Mouse (Mus musculus): ENCODE data around the gene Sele.

Sele gene

DNA sequence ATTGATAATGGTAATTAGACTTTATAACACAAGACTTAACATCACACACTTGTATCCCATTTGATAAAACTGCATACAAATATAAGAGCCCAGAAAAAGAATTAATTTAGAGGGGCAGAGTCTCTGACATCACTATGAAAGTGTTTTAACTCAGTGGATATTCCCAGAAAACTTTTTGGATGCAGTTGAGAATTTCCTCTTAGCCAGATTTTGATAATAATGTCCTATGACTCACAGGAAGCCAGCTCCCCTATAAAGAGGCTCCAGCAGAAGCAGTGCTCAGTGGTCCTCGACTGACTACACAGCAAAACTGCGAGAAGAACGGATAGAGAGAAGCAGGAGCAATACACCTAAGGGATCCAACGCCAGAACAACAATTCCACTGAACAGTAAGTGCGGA is at the start of gene Sele:
Sele (plus strand) TSS at position 301 of the 400 bp plus-strand sequence.
- no peak for DNase-seq

DNA sequence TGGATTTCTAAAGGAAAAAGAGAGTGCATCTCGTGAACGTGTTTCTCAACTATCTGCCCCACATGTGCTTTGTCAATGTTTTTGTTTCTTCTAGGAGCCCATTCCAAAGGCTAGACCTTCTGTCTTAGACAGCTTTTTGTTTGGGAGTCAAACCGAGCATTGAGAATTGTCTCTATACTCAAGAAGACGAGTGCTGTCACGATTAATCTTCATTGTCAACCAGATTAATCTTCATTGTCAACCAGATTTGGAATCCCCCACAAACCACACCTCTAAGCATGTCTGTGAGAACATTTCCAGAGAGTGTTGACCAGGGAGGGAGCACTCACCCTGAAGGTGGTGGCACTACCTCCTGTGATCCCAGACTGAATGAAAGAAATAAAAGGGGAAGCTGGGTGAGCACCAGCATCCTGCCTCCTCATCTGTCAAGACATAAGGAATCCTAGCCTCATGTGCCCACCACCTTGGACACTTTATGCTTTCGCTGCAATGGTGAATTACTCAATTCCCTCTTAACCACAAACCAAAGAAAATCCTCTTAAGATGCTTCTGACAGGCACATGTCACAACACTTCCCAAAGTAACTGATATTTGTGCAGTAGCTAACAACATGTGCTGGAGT is 46.1 kb upstream of the Sele start:
- DNase-seq: no peak

DNA sequence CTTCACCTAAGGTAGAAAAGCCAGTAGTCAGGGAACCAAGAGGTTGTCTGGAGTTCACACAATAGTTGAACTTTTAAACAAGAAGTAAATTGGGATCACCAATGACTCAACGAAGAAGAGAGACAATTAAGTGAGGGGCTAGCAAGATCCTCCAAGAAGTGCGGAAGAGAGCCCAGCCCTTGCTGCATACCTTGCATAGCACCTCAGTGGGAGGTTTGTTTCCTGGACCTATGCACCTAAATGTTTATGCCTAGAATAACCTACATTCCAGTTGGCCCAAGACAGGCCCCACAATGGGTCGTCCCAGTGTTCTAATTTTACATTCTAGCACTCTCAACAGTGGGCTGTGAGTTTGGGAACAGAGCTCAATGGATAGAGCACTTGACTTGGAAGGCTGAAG is 43.7 kb upstream of the Sele start:
- DNase-seq: no peak

DNA sequence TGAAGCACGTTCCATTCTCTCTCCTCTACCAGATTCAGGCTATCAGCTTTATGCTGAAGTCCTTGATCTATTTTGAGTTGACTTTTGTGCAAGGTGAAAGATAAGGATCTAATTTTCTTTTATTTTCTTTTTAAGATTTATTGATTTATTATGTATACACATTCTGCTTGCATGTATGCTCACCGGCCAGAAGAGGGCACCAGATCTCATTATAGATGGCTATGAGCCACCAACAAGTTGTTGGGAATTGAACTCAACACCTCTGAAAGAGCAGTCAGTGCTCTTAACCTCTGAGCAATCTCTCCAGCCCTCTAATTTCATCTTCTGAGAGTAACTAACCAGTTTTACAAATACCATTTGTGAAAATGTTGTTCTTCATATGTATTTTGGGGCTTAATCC is 38.8 kb upstream of the Sele start:
- peak; percentile 55 for DNase-seq

DNA sequence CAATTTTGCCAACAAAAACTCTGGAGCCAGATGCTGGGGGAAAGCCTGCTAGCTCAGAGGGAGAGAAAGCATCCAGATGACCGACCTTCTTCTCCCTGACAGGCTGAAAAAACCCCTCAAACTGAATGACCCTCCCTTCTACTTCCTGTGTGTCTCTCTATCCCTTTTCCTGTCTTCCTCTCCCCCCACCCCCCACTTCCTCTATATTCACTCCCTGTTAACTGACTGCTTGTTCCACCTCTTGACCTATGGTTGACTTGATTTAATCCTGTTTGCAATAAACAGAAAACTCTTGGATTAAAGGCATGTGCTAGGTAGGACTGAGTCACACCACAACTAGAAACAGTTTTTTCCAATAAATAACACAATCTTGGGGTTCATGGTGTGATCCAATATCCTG is 33.4 kb upstream of the Sele start:
- DNase-seq: peak; percentile 36

DNA sequence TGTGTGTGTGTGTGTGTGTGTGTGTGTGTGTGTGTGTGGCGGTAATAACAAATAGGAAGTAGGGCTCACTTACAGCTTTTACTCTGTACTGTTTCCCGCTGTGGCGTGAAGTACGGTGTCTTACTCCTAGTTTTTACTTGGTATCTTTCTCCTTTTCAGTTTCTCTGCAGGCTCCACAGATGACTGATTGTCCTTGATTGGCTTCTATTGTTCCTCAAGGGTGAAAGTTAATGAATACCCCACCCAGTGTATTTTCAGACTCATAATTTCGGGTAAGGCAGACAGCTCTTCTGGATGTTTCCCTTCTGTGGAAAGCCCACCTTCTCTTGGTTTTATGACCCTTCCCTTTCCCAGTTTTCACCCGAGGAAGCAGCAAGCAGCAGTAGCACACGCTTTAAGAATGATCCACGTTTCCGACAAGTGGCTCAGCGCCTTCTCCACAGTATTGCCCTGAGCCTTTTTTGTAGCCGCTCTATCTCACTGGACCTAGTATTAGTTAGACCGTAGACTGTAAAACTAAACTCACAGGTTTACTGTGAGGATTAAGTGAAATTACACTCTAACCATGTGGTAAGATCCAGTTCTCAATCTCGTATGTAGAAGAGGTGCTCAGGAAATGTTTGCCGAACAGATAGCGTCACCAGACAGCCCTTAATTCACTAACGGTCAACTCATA is 29.7 kb upstream of the Sele start:
- no peak for DNase-seq

DNA sequence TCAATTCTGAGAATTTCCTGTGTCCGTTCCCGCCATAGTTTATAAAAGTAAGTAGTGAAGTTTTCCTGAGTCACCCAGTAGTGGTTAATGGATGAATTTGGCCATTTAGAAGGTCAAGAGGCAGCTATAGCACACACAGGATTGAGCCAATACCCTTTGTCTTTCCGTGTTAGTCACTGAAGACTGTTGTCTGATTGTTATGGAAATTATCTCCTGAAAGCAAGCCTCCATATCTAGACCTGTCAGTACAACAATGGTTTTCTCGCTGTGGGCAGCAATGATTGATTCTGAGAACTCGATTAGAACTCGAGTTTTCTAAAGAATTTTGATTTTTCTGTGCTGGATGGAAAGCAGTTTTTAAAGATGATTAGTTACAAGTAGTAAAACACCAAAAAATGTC is 28.2 kb upstream of the Sele start:
- DNase-seq: peak; percentile 48

DNA sequence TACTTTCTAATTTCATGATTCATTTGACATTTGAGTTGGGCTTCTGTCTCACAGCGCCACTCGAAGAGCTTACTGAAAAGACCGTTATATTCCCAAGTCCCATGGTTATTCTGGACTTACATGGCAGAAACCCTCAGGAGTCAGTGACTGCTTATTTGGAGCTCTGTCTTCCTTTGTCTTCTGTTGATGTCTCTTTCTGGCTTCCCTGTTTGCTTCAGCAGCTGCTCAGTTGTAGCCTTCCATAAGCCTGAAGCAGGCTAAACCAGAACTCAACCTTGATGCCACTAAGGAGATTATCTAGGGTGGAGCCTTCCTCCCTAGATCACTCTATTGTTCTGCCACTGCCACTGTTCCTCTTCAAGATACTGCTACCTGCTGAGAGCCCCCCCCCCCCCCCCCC is 27.3 kb upstream of the Sele start:
- peak; percentile 27 for DNase-seq

DNA sequence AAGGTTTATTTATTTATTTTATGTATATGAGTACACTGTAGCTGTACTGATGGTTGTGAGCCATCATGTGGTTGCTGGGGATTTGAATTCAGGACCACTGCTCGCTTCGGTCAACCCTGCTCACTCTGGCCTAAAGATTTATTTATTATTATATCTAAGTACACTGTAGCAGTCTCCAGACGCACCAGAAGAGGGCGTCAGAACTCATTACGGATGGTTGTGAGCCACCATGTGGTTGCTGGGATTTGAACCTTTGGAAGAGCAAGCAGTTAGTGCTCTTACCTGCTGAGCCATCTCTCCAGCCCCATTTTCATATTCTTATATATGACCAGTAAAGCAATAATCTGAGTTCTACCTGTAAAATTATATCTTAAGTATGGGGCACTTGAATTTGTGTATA is 25.9 kb upstream of the Sele start:
- DNase-seq: peak; percentile 71

DNA sequence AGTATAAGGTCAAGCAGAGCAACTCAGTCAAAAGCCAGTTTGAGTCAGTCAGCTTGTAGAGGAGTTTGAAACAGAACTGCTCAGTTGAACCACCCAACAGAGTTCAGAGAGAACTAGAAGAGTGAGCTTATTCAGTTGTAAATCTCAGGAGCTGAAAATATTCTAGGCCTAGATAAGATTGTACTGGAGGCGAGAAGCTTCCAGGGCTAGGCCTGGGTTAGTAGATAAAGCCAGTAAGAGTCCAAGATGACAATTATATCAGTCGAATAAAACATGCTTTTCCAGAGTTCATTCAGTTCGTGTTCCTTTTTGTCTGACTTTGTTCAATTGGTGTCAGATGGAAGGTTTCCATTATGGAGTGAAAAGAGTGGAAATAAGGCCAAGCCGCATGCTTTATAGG is 22.3 kb upstream of the Sele start:
- peak; percentile 25 for DNase-seq

DNA sequence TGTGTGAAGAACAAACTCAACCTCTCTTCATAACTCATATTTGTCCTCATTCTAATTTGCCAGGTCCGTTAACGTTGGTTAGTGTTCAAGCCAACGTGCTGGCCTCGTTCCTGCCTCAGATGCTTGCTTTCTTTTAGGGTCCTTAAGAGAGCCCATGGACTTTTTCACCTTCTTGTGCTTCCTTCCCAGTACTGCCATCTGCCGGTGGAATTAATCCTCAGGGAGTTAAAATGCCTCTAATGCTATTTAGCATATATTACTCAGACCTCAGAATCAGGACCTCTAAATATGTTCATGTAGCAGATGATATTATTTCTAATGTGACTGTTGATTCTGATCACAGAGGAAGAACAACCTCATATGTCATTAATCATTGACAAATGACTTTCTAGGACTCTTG is 20.6 kb upstream of the Sele start:
- peak; percentile 25 for DNase-seq

DNA sequence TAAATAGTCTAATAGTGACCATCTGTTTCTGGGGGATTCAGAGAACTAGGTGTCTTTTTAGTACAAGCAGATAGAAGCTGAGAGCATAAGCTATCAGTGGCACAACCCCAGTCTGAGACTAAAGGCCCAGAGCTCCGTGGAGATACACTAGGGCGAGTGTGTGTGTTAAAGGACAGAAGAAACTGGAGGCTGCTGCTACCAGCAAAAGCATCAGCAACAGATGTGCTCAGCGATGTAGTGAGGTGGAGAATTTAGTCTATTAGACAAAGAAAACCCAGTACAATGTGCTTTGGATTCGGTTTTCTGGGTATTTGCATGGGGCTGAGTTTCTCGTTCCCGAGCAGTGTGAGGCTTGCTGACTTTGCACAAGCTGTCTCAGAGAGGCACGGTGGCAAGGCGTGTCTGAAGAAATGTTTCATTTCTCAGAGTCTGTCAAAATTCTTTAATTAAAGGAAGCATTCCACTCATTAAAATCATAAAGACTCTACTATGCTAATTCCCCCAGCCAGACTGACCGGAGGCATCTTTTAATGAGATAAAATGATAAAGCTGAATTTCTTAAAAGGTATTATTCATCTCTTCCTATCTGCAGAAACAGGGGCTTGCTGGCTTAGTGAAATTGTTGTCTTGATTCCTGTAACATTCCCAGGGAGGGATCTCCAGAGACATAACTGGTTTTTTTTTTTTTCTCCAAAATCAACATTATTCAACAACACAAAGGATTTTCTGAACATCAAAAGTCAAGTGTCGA is 7.5 kb upstream of the Sele start:
- no peak for DNase-seq

DNA sequence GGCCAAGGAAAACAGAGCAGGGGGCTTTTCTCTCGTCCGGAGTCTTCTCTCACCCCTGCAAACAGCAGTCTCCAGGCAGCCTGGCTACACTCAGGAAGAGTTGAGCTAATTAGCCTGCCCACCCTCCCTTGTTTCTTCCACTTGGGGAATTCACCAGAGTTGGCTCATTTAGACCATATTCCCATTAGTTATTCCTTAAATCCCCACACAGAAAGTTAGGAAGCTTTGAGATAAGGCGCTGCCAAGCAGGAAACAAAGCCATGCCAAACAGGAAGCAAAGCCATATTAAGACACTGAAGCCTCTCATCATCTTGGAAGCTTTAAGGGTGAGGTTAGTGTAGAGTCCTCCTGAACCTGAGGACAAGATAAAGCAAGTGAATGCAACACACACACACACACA is 4.5 kb upstream of the Sele start:
- peak; percentile 95 for DNase-seq

DNA sequence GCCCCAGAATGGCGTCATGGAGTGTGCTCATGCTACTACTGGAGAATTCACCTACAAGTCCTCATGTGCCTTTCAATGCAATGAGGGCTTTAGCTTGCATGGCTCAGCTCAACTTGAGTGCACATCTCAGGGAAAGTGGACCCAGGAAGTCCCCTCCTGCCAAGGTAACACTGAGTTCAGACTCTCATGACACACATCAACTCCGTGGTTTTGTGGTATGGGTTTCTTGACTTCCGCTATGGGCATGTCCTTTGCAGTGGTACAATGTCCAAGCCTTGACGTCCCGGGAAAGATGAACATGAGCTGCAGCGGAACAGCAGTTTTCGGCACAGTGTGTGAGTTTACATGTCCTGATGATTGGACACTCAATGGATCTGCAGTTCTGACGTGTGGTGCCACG is 5.5 kb downstream of the Sele start:
- peak; percentile 80 for DNase-seq

DNA sequence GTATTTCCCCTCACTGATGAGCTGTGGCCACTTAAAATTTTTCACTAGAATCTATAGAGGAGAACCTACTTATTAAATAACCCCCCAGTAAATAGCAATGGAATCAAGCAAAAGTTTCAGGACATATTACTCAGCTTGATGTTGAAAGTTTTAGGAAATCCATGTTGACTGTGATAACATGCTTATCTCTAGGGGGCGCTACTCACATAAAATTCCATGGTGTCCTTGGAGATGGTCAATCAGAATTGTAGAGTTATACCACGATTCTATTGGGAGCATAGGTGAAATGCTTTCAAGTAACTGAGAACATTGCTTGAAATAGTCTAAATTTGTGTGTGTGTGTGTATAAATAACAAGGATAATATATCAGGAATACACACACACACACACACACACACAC is 6.8 kb downstream of the Sele start:
- DNase-seq: no peak

DNA sequence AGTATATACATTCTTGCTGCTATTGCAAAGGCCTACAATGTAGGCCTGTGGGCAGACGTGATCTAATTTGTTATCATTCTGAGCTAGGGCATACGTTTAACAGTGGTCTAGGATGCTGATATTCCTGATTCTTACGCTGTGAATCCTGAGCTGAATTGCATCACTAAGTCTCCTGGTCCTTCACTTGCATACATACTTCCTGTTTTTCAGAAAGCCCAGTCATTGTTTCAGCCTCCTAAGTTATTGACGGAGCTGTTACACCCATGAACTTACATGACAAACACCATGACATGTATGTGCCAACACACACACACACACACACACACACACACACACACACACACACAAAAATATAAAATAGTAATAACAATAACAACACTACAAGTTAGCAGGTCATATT is 12.0 kb downstream of the Sele start:
- DNase-seq: no peak

DNA sequence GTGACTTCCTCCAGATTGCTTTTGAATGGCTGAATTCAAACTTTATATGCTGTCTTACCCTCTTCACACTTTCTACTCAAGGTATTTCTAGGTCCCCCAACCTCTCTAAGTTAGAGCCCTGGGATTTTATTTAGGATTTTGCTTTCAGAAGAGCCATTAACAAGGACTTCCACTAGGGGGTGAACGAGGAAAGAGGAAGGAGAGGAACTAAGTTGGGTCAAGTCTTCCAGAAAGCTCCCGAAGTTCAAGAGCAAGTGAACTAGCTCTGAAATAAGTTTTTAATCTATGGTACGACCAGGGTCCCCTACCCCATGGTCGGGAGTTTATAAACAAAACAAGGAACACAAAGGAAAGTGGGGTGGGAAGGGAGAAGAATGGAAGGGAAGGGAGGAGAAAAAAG is 13.2 kb downstream of the Sele start:
- DNase-seq: peak; percentile 44

DNA sequence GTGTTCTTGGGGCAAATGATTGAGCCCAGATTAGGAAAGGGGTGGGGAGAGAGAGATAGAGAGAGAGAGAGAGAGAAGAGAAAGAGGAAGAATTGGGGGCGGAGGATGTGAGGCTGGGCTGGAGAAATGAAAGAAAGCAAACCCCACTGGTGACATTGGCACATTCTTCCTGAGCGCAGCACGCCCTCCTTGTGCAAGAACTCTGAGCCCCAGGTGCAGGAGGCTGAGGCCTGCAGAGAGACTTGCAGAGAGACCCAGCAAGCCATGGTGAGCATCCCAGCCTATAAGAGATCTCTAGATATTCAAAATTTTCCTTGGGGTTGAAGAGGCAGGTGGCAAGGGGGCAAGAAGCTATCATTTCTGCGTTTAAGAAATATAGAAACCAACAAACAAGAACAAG is 13.9 kb downstream of the Sele start, which contains the start of gene Sell:
Sell (plus strand) TSS at position 58 of the 400 bp plus-strand sequence.
- peak; percentile 74 for DNase-seq

DNA sequence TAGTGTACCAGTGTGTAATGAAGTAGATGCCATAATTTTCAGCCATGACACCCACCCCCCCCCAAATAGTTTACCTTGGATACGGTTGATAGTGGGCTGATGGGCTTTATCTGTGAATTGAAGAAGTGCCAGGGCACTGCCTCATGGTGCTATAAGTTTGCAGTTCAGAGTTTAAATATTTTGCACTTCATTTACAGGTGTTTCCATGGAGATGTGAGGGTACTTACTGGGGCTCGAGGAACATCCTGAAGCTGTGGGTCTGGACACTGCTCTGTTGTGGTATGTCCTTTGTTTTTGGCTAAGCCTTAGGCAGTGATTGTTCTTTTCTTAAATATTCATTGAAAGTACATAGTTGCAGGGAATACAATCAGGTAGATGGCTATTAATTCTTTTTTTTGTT is 14.8 kb downstream of the Sele start:
- no peak for DNase-seq

DNA sequence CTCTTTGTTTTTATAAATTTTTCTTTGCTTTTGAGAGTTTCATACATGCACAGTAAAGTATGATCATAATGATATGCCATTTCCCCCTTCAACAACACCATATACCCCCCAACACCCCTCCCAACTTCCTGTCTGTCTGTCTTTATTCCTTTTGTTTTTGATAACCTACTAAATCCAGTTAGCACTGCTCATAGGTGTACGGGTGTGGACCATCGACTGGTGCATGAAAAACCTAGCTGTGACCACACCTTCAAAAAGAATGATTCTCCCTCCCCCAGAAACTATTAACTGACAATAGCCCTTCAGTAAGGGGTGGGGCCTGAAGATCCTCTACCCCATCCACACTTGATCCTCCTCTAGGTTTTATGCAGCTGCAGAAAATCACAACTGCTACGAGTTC is 15.7 kb downstream of the Sele start:
- DNase-seq: peak; percentile 87

DNA sequence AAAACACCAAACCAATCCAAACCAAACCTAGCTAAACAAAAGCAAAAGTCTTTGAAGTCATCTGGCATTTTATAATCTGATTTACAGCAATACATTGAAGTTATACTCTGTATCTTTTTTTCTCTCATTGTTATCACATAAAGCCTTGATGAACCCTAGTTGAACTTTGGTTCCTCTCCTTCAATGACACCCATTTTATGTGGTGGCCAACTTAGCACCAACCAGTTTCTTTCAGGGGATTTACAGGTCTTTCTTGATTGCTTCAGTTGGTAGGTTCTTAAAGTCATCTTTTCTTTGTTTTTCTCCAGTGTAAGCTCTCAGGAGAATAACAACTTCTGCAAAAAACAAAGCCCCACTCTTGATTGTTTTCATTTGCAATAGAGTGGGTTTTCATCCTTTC is 21.2 kb downstream of the Sele start:
- DNase-seq: no peak

DNA sequence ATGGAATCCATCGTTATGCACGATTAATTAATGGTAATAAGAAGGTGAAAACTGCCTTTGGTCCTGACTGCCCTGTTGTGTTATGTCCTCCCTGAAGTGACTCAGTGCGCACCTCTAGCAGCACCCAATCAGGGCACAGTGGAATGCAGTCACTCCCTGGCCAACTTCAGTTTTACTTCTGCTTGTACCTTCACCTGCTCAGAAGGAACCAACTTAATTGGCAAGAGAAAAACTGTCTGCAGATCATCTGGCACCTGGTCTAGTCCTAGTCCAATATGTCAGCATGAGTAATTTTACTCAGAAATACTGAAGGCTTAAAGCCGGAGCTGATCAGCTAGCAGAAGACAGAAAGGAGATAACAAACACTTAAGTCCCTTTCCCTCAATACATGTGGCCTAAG is 22.4 kb downstream of the Sele start:
- peak; percentile 84 for DNase-seq

DNA sequence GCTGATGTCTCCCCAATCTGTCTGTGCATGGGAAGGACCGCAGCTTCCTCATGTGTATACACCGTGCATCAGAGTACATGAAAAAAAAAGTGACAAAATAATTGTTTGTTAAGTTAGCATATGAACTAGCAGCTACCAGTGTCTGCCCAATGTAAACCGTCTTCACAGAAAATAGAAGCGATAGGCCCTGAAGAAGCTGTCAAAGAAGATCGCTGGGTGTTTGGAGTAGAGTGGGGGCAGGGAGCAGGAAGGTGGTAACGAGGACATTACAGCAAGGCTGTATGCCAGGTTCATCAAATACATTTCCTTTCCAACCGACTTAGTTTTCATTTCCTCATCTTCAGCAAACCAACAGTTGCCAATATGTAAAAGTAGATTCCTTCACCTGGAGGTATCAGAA is 23.1 kb downstream of the Sele start:
- DNase-seq: peak; percentile 66

DNA sequence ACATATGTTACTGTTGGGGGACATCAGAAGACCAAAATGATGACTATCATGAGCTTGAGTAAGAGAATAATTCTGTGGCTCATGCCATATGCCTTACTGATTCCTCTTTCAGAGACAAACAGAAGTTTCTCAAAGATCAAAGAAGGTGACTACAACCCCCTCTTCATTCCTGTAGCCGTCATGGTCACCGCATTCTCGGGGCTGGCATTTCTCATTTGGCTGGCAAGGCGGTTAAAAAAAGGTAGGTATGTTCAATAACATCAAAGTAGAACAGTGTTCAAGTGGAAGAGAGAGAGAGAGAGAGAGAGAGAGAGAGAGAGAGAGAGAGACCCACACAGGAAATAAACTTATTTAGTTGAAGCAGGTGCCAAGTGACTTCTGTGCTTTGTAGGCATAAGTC is 24.0 kb downstream of the Sele start:
- peak; percentile 56 for DNase-seq

Measured in heart, adult 11 months (tissue).